Mouse (Mus musculus) gastrocnemius, postnatal 36 days (tissue): ENCODE results near the gene Fam227a. TPM values are rescaled to one million over a fixed set of nuclear protein-coding genes. Genes with fewer than 3 reads are reported as not detected.
"Not testable (repeated sequence)": the region's sequence is repeated elsewhere in the genome, so short reads cannot be mapped to it uniquely, and the experiment has no call there.

Experiments used
- DNase-seq, 2 experiments: peaks; one replicate each; pipeline ENCODE4 v3.0.0; 2022
- intact Hi-C: fragments of 180-260 bp; cut with DNase I; formaldehyde crosslinking; loops from one replicate; pipeline ENCODE4 v1.15.1; 2025
- total RNA-seq, 2 experiments: library from RNA; stranded (reverse); gene quantifications; 2 replicates each; pipeline ENCODE4 v1.2.3; 2021

The Fam227a gene
- total RNA-seq, 2 experiments from 2014 or later, result 0.81 to 0.87 TPM

- intact Hi-C loops, result no loop called here
- no peak for DNase-seq
These were observed 26.4 kb upstream of the Fam227a start for GRCm38 (mm10) chr15:79685141-79685641.

DNA sequence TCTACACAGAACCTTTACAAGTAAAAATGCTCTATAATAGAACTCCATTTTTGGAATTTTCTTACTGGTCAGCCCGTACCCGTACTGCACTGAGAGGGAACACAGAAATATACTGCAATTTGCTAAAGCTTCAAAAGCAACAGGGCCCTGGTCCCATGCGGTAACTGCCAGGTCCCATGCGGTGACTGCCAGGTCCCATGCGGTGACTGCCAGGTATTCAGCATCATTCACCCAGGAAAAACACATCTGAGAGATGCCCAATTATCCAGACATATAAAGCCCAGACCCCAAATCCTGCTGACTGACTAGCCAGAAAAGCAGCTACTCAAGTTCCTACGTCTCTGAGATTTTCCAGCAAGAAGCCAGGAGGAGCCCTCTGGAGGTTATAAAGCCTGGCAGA lies 25.9 kb upstream of the Fam227a start:
- DNase-seq, result no peak
- intact Hi-C loops, result no loop called here

DNA sequence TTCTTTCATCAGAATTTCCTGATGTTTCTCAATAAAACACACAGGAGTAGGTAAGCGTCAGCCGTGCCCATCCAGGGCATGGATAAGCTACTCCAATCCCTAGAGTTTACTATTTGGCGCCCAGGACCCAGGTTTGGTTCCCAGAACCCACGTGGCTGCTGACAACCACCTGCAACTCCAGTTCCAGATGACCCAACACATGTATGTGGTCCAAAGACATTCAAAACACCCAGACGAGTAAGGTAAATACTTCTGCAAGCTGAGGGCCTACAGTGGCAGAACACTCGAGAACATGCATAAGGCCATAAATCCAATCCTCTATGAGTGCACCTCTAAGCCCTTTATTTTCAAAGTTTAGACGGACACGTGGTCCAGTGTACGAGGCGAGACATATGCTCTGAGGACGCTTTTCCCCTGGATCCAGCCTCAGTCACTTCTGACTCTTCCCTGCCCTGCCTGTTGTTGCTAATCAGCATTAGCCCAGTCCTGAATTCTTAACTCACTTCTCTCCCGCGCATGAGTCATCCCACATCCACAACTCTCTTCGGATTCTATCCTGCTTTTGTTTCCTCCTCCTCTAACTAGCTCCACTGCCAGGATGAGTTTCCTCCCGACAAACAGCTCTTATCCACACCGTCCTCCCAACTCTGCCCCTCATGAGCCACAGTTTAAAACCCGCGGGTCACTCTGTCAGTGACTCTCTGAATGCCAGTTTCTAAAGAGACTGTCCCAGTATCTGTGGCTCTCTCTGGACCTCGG lies 25.1 kb upstream of the Fam227a start:
- intact Hi-C loops, result no loop called here
- DNase-seq, result no peak

DNA sequence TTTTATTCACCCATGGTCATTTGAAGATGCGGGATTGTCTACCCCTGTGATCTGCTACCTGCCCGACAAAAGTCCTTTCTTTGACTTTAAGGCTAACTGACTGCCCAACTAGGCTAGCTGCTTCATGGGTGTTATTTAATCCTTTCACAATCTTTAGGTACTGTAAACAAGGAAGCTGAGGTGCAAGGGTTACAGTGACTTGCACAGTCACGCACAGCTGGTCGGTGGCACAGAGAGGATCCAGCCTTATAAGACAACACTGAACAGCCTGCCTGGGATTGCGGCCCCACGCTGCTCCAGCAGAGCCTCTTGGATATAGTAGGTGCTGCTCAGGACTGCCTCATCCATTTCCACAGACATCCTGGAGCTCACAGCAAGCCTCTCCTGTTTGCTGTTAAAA lies 24.4 kb upstream of the Fam227a start:
- no peak for DNase-seq
- intact Hi-C loops, result no loop called here

DNA sequence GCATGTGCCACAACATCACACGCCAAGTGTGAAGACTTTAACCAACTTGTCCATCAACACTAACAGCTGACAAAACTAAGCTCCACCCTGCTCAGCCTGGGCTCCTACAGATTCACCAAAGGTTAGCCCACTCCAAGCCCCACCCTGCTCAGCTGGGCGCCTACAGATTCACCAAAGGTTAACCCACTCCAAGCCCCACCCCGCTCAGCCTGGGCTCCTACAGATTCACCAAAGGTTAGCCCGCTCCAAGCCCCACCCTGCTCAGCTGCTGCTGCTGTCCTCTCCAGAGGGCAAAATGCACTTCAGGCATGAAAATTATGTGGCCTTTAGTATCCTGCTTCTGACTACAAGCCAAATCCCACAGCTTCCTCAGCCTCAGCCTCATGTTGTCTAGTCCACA lies 23.2 kb upstream of the Fam227a start:
- intact Hi-C loops, result no loop called here

GRCm38 (mm10) chr15:79677936-79678335 lies 19.2 kb upstream of the Fam227a start:
- intact Hi-C loops, result no loop called here
- no peak for DNase-seq

More for the DNA sequence above, 23.2 kb upstream of the Fam227a start:
- no peak for DNase-seq

DNA sequence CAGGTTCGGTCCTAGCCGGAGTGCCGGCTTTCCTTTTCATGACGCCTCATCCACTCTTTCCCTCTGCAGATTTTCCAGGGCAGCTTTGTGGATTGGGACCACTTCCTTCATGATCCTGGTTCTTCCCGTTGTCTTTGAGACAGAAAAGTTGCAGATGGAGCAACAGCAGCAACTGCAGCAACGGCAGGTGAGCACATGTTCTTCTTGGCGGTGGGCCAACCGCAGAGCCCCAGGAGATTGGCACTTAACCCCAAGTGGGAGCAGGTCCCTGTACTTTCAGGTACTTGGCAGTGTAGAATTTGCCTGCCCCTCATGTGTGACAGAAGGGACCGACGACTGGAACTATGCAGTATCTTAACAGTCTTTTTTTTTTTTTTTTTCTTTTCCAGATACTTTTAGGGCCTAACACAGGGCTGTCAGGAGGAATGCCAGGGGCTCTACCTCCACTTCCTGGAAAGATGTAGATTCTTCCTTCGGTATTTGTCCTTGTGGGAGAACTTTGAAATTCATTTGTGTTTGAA lies 13.1 kb upstream of the Fam227a start:
- intact Hi-C loops, DNase-seq: not testable (repeated sequence)

- DNase-seq, result no peak
- intact Hi-C loops, result no loop called here
These were observed 12.2 kb upstream of the Fam227a start for GRCm38 (mm10) chr15:79670972-79671299.

DNA sequence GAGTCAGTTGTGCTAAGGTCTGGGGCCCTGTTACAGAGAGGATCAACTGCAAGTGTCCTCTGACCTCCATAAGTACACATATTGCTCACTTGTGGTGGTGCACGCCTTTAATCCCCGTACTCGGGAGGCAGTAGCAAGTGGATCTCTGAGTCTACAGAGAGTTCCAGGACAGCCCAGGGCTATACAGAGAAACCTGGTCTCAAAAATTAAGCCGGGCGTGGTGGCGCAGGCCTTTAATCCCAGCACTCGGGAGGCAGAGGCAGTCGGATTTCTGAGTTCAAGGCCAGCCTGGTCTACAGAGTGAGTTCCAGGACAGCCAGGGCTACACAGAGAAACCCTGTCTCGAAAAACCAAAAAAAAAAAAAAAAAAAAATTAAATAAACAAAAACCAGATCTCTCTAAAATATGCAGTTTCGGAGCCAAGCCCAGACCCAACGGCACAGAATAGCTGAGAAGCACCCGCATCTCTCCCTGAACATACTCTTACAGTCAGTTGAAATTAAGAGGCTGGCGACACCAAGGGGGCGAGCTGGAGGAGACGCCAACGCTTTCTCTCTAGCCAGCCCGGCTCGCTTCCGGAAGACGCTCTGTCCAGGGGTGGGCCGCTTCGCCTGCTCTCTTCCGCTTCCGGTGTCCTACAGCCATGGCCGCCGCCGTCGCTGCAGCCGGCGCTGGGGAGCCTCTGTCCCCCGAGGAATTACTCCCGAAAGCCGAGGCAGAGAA lies 11.7 kb upstream of the Fam227a start, which contains the start of gene Tomm22:
Gene Tomm22, plus strand, starts transcription at position 613 of the 723 bp plus-strand sequence.
- intact Hi-C loops, result no loop called here
- peak; percentile 75 to 88 for DNase-seq

- DNase-seq, result no peak
- intact Hi-C loops, result no loop called here
These were observed 10.4 kb upstream of the Fam227a start for GRCm38 (mm10) chr15:79669195-79669594.

- intact Hi-C loops, result no loop called here
- DNase-seq, result no peak
These were observed 5.9 kb upstream of the Fam227a start for GRCm38 (mm10) chr15:79664666-79665065.

- no peak for DNase-seq
- intact Hi-C loops, result no loop called here
These were observed 3.1 kb upstream of the Fam227a start for GRCm38 (mm10) chr15:79661852-79662251.

DNA sequence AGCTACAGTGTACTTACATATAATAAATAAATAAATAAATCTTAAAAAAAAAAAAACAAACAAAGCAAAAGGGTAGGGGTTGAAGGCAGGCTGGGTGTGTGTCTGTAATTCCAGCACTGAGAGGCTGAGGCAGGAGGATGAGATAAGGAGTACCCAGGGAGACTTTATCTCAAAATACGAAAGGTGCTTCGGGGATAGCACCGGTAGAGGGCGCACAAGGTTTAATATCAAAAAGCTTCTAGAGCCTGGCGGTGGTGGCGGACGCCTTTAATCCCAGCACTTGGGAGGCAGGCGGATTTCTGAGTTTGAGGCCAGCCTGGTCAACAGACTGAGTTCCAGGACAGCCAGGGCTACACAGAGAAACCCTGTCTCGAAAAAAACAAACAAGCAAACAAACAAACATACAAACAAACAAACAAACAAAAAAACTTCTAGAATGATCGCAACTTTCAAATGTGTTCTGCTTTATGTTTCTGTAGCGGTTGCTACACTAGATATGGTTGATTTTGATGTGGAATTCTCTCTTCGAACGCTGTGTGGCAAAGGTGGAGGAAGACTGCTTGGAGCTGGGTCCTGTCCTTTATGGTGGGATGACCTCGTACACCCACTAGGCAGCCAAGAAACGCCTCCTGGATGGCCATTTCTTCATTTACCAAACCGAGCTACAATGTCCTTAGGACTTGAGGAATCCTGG lies 772 bp downstream of the Fam227a start:
- intact Hi-C loops, result no loop called here
- peak; percentile 76 to 78 for DNase-seq

GRCm38 (mm10) chr15:79656451-79656850 lies 2.3 kb downstream of the Fam227a start:
- DNase-seq, result no peak
- intact Hi-C loops, result no loop called here

- no peak for DNase-seq
- intact Hi-C loops, result no loop called here
These were observed 7.3 kb downstream of the Fam227a start for GRCm38 (mm10) chr15:79651481-79651880.

DNA sequence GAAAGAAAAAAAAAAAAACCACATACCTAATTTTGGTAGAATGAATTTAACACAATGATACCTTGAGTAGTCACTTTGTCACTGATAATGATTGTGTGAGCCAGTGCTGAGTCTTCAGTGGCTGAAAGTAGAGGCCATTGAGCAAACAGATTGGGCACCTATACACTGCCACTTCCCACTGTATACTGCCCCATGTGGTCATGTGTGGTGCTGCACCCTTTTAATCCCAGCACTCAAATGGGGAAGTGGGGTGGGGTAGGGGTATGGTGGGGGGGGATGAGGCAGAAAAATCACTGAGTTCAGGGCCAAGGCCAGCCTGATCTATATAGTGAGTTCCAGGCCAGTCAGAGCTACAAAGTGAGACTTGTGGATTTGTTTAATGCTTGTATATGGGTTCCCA lies 8.2 kb downstream of the Fam227a start:
- intact Hi-C loops, result no loop called here
- no peak for DNase-seq

GRCm38 (mm10) chr15:79648130-79648529 lies 10.6 kb downstream of the Fam227a start:
- intact Hi-C loops, result no loop called here
- no peak for DNase-seq

- no peak for DNase-seq
- intact Hi-C loops, result no loop called here
These were observed 13.3 kb downstream of the Fam227a start for GRCm38 (mm10) chr15:79645483-79645882.

DNA sequence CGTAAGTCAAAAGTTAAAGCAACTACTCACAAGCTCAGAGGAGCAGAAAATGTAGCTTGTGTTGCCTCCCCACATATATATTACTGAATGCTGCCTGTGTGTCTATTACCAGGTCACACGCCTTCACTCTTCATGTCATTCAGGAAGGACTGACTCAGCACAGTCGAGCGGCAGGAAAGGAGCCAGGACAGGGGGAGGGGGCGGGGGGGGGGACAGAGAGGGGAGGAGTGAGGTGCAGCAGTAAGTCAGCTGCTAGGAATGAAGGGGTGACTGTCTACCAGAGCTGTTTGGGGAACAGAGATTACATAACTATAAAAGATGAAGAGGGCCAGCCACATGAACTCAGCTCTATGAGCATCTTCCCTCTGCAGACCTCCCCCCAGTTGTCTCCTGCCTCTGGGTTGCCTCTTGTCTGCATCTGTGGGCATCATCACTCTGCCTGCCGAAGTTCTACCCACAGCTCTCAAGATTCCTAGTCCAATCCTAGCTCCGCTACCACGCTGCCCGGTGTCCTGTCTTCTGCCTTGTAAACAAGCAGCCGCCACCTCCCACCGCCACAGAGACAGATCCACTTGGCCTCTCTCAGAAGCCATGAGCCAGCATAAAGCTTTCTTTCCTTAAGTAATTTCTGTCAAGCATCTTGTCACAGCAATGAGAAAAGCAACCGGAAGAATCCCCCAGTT lies 17.5 kb downstream of the Fam227a start:
- intact Hi-C loops, result no loop called here
- DNase-seq, result no peak

DNA sequence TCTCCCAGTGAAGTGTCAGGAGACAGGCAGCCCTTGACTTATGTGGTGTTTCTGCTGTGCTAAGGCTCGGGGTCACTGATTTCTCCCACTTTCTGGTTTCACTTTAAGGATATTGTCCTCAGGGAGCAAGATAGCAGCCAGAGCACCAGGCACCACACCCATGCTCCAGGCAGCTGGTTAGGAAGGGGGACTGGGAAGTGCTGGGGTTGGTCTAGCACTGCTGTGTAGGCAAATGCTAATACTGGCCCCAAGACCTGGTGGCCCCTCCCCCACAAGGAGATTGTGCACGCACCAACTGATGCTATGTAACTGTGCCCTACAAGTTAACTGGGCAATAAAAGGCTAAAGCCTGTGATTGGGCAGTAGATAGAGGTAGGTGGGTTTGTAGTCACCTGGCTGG lies 28.3 kb downstream of the Fam227a start:
- intact Hi-C loops, result no loop called here
- no peak for DNase-seq
